Mouse (Mus musculus) liver, adult 2 months (tissue): Measurements from ENCODE around the gene Bcl11b. TPM values are rescaled to one million over a fixed set of nuclear protein-coding genes. Genes with fewer than 3 reads are reported as not detected.

Source experiments
- DNase-seq: peaks from one replicate; pipeline ENCODE4 v3.0.0-alpha.2; 2011; ENCODE audit warnings: low read depth, low spot score; ENCODE audit errors: extremely low read depth
- H3K27ac ChIP-seq: fragments of 200-500 bp; replicated peaks from 2 replicates; pipeline ENCODE4 v1.5.1; 2012; ENCODE audit warnings: low read depth, mild to moderate bottlenecking, control low read depth, inconsistent platforms, low read length; ENCODE audit not compliant: insufficient read depth
- H3K27me3 ChIP-seq: fragments of 200-500 bp; 2 replicates; pipeline ENCODE4 v1.6.1; 2012; ENCODE audit warnings: mild to moderate bottlenecking, moderate library complexity, low read length, inconsistent platforms; ENCODE audit not compliant: control insufficient read depth, insufficient read depth
- H3K36me3 ChIP-seq: fragments of 200-500 bp; 2 replicates; pipeline ENCODE4 v1.6.1; 2012; ENCODE audit warnings: low read length, inconsistent platforms; ENCODE audit not compliant: control insufficient read depth, insufficient read depth
- H3K4me1 ChIP-seq: fragments of 200-500 bp; 2 replicates; pipeline ENCODE4 v1.6.1; 2011; ENCODE audit warnings: low read length; ENCODE audit not compliant: control insufficient read depth, insufficient read depth
- H3K4me3 ChIP-seq: fragments of 200-500 bp; 2 replicates; pipeline ENCODE4 v1.5.1; 2011; ENCODE audit warnings: low read depth, mild to moderate bottlenecking, control low read depth, low read length, moderate library complexity; ENCODE audit not compliant: insufficient read depth
- H3K79me2 ChIP-seq: fragments of 200-500 bp; 2 replicates; pipeline ENCODE4 v1.6.1; 2012; ENCODE audit warnings: inconsistent platforms, mild to moderate bottlenecking, low read length, moderate library complexity; ENCODE audit not compliant: control insufficient read depth, insufficient read depth
- H3K9ac ChIP-seq: fragments of 200-500 bp; 2 replicates; pipeline ENCODE4 v1.6.1; 2012; ENCODE audit warnings: low read depth, mild to moderate bottlenecking, control low read depth, inconsistent platforms, low read length
- CTCF ChIP-seq: fragments of 200-500 bp; IDR thresholded peaks from 2 replicates; pipeline ENCODE4 v1.5.1; 2011; ENCODE audit warnings: low read depth, low read length, control low read depth
- POLR2A ChIP-seq: fragments of 200-500 bp; IDR thresholded peaks from 2 replicates; pipeline ENCODE4 v1.6.1; 2011; ENCODE audit warnings: low read length, control low read depth; ENCODE audit not compliant: insufficient read depth; ENCODE audit errors: extremely low read depth
- WGBS: fragments of 180-500 bp; shearing (Covaris S2); methylation state at CpG from one replicate; pipeline ENCODE4 v1.1.7; 2018; 5-methylcytosine and 5-hydroxymethylcytosine counted together
- polyA plus RNA-seq: library from polyadenylated mRNA; depleted of rRNA; stranded (reverse); fragments of >200 nt; gene quantifications from 2 replicates; pipeline ENCODE4 v1.2.3, GENCODE M21; 2012; rRNA removed
- total RNA-seq: library from RNA; depleted of rRNA; stranded (reverse); fragments of >200 nt; gene quantifications from 2 replicates; pipeline ENCODE4 v1.2.3, GENCODE M21; 2014; rRNA removed

Gene Bcl11b
- total and polyA plus RNA-seq, 2 experiments = 0.18 to 0.39 TPM

DNA sequence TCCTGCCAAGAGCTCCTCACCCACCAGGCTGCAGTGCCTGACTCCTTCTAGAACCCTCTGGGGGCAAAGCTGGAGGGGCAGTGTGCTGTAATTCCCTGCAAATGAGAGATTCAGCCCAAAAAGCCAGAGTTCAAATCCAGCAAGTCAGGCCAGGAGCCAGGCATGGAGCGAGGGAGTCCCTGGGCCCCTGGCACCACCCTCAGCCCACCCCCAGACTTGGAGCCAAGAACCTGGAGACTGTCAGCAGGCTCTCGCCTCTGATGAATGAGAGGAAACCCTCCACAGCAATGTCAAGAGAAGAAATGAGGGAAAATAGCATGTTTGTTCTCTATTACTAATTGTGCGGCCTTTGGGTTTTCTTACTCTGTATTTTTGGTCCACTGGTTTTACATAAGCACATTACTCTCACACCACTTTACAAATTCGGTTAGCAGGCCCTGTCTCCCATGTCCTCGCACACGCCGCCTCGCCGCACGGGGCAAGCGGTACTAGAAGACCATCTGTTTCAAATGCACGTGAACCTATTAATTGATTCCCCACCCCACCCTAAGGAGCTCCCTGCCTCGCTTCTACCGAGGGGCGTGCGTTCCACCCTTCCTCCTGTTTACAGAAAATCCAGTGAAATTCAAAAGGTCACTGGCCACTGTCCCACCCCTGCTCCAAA, 124.2 kb downstream of the Bcl11b start:
- TF ChIP-seq CTCF = no peak
- TF ChIP-seq POLR2A = no peak
- no peak overlapping the region for H3K9ac ChIP-seq
- H3K36me3 ChIP-seq = no peaks in the 10 kb centered on the region
- no peaks in the 10 kb centered on the region for H3K4me1 ChIP-seq
- DNase-seq = no peak
- H3K79me2 ChIP-seq = no peaks in the 10 kb centered on the region
- no peak overlapping the region for H3K4me3 ChIP-seq
- 89% methylated on average over 16 of the region's 16 CpGs for WGBS
- H3K27me3 ChIP-seq = no peaks in the 10 kb centered on the region
- H3K27ac ChIP-seq = no peak overlapping the region

DNA sequence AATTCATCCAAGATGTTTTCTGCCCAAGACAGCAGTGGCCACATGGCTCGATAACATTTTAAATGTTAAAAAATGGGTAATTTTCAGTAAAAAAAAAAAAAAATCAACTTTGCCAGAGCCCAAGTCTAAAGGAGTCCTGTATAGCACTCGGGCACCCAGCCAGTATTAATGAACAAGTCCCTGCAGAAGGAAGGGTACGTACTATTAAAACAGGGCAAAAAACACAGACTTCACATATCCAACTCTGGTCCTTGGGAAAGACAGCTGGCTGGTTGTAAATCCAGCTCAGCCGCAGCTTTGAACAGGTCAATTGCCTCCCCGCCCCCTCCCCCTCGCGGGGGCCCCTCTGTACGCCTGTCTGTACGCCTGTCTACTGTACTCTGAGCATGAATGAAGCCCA, 127.2 kb downstream of the Bcl11b start:
- 86% methylated on average over 9 of the region's 9 CpGs for WGBS
- no peaks in the 10 kb centered on the region for H3K27me3 ChIP-seq

DNA sequence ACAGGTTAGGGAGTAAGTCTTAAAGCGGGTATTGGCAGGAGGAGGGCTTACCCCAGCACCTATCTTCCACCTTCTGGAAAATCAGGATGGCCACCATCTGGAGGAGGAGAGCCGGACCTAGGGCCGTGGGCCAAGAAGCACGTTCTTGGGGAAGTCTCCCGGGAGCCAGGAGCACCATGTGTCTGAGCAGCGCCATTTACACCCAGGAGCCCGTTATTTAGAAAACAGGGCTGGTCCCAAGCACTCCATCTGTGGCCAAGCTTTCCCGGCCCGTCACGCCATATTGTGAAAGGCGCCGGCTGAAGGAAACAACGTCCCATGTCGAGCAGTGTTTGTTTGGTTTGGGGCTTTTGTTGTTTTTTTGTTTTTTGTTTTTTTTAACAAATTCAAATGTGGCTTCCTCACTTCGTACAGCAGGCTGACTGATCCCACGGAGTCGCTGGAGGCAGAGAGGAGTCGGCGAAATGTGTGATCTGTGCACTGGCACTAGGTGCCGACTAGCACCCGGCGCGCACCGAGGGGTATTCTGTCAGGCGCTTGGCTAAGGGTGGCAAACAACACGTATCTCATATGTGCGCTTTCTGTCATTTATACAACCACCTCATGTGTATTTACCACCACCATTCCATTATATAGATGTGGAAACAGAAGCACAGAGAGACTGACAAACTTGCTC, 128.8 kb downstream of the Bcl11b start:
- no peaks in the 10 kb centered on the region for H3K79me2 ChIP-seq
- H3K4me3 ChIP-seq = no peak overlapping the region
- no peak overlapping the region for H3K27ac ChIP-seq
- H3K4me1 ChIP-seq = no peaks in the 10 kb centered on the region
- WGBS = 93% methylated on average over 27 of the region's 27 CpGs
- H3K36me3 ChIP-seq = no peaks in the 10 kb centered on the region
- no peaks in the 10 kb centered on the region for H3K27me3 ChIP-seq
- no peak overlapping the region for H3K9ac ChIP-seq
- no peak for DNase-seq
- no peak for TF ChIP-seq POLR2A
- no peak for TF ChIP-seq CTCF

More for the DNA sequence above, 127.2 kb downstream of the Bcl11b start:
- Histone ChIP-seq H3K4me1 (no peaks in the 10 kb centered on the region), H3K27ac (no peak overlapping the region), H3K36me3 (no peaks in the 10 kb centered on the region), H3K4me3 (no peak overlapping the region), H3K79me2 (no peaks in the 10 kb centered on the region), H3K9ac (no peak overlapping the region)
- no peak for DNase-seq
- TF ChIP-seq POLR2A (no peak), CTCF (no peak)

DNA sequence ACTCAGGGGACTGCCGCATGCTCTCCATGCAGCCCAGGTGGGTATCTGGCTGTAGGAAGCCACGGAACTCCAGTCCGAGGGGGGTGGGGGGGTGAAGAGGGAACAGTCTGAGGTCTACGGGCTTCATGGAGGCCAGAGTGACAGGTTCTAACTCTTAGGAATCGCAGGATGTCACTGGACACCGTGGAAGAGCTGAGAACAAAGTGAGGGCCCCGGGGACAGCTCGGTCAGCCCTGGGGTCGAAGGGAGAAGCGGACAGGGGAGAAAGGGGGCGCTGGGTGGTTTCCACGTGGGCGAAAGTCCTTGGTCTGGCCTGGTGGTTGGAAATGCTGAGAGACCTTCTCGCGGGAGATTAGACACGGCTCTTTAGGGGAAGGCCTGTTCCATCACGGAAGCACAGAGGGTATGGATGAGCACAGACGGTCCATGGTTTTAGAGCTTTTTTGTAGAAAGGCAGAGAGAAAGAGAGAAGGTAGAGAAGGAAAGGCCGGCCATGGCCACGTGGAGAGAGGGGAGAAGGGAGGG, 133.8 kb downstream of the Bcl11b start:
- TF ChIP-seq CTCF (no peak), POLR2A (no peak)
- WGBS = 85% methylated on average over 20 of the region's 20 CpGs
- no peak for DNase-seq
- Histone ChIP-seq H3K27ac (no peak overlapping the region), H3K9ac (no peak overlapping the region), H3K27me3 (no peaks in the 10 kb centered on the region), H3K79me2 (no peaks in the 10 kb centered on the region), H3K4me1 (no peaks in the 10 kb centered on the region), H3K4me3 (no peak overlapping the region), H3K36me3 (no peaks in the 10 kb centered on the region)

DNA sequence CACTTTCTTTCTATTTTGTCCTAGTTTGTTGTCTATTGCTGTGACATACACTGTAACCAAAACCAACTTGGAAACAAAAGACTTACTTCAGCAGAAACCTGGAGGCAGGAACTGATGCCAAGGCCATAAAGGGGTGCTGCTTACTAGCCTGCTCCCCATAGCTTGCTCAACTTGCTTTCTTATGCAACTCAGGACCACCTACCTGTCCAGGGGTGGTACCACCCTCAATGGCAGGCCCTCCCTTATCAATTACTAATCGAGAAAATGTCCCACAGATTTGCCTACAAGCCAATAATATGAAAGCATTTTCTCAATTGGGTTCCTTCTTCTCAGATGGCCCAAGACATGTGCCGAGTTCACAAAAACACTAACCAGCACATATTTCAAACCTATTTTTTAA, 135.1 kb downstream of the Bcl11b start:
- Histone ChIP-seq H3K4me3 (no peak overlapping the region), H3K27ac (no peak overlapping the region), H3K27me3 (no peaks in the 10 kb centered on the region), H3K79me2 (no peaks in the 10 kb centered on the region), H3K36me3 (no peaks in the 10 kb centered on the region), H3K9ac (no peak overlapping the region), H3K4me1 (no peaks in the 10 kb centered on the region)
- TF ChIP-seq POLR2A (no peak), CTCF (no peak)
- DNase-seq = no peak
- WGBS = 84% methylated on average over 2 of the region's 2 CpGs

Other genes with a start within 250 kb of the Bcl11b start
- 60.9 and 70.4 TPM in 2 replicates for gene Setd3, start 175.7 kb upstream of the Bcl11b start, total RNA-seq
- gene Setd3, start 175.7 kb upstream of the Bcl11b start, polyA plus RNA-seq = 17.6 and 19.3 TPM in 2 replicates
- gene Ccnk, start 176.0 kb upstream of the Bcl11b start, total RNA-seq = 4.1 and 5.9 TPM in 2 replicates
- 5.8 and 8.5 TPM in 2 replicates for gene Ccnk, start 176.0 kb upstream of the Bcl11b start, polyA plus RNA-seq